Comparison of ENCODE assay signal across 12 mouse cellular contexts in genomic region chr8:9408480-9408879, GRCm38 (mm10).
"Had no signal": no experiment of that assay in that cellular context is flagged by ENCODE, and none has a peak within 500 bp of the region (broad histone marks: within the 10 kb centered on the region; RNA-seq: fewer than 3 reads in every experiment).

No protein-coding gene starts in this region.

- H3K36me3 ChIP-seq: liver, embryonic 13.5 days had no signal

- H3K4me3 ChIP-seq: left cerebral cortex, adult 2 months; liver, embryonic 13.5 days had no signal

- H3K27me3 ChIP-seq: liver, embryonic 13.5 days had no signal

- H3K9ac ChIP-seq: liver, embryonic 13.5 days; lung, embryonic 14.5 days had no signal

- H3K27ac ChIP-seq: left cerebral cortex, adult 2 months; liver, embryonic 13.5 days; stomach, postnatal 0 days had no signal

- H3K9me3 ChIP-seq: liver, embryonic 13.5 days had no signal

- H3K4me1 ChIP-seq: liver, embryonic 13.5 days had no signal

- H3K4me2 ChIP-seq: liver, embryonic 13.5 days; lung, embryonic 14.5 days; midbrain, embryonic 11.5 days had no signal

- DNase-seq: kidney, adult 18-20 months; kidney, adult 9 months; kidney, postnatal 25 days; layer of hippocampus, postnatal 36 days; liver, embryonic 13.5 days; lung, embryonic 14.5 days; midbrain, embryonic 14.5 days; thymus, postnatal 36 days had no signal

- ATAC-seq: lung, postnatal 0 days had no signal
